Mouse (Mus musculus): ENCODE measurements at regions not wholly inside any gene's neighbourhood (a gene's known extent, or its start where the extent isn't known, plus 50 kb on each side); places are given as distances from the start of the nearest gene placed in this dataset.

DNA sequence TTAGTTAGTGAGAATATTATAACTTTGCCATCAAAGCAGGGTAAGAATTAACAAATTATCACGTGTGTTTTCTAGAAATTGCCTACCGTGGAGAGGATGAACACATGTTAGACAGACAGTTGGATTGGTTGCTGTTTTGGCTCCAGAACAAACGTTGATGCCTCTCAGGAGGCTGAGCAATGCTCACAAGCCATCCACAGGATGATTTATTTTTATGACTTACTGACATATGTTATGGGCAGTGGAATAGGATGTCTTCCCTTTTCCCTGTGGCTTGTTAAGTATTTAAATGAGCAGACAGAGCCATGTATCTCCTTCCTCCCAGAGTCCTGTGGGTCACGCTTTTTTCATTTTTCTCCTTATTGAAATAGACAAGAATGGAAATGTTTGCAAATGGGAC, 652.0 kb downstream of the Hace1 start:
- 0 out of 2 replicates have a peak, but pooled peaks cover 3% of the 10 kb centered on the region for H3K4me1 ChIP-seq
- H3K9me3 ChIP-seq (replicated peaks): no peaks in the 10 kb centered on the region
- no peaks in the 10 kb centered on the region for H3K36me3 ChIP-seq
- no peak overlapping the region for H3K27ac ChIP-seq
- no peaks in the 10 kb centered on the region for H3K27me3 ChIP-seq (ENCODE audit: low read depth, poor library complexity, severe bottlenecking)
- WGBS: 71% methylated on average over 4 of the region's 4 CpGs
- no peak overlapping the region for H3K4me3 ChIP-seq
- no peak for DNase-seq (ENCODE audit: low spot score)

DNA sequence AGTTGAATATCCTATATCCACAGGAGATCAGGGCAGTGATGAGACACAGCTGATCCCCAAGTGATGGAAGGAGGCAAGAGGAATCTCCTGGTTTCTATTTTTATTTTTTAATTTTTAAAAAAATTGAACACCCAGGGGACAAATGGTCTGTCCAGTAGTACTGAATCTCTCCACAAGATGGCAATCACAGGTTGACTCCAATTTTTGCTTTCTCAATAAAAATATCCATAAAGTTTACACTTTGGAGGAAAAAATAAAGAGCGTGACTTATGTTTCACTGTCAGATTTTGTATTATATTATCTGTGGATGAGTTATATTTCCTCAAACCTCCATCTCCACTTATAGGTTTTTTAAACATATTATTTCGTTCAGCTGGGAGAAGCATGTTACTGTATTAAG, 658.0 kb downstream of the Hace1 start:
- Histone ChIP-seq H3K4me3 (no peak overlapping the region), H3K27me3 (ENCODE audit: low read depth, poor library complexity, severe bottlenecking) (no peaks in the 10 kb centered on the region), H3K4me1 (0 out of 2 replicates have a peak, but pooled peaks cover 3% of the 10 kb centered on the region), H3K9me3 (replicated peaks) (no peaks in the 10 kb centered on the region), H3K27ac (no peak overlapping the region), H3K36me3 (no peaks in the 10 kb centered on the region)
- DNase-seq (ENCODE audit: low spot score): no peak
- WGBS: 74% methylated on average over 2 of the region's 2 CpGs

DNA sequence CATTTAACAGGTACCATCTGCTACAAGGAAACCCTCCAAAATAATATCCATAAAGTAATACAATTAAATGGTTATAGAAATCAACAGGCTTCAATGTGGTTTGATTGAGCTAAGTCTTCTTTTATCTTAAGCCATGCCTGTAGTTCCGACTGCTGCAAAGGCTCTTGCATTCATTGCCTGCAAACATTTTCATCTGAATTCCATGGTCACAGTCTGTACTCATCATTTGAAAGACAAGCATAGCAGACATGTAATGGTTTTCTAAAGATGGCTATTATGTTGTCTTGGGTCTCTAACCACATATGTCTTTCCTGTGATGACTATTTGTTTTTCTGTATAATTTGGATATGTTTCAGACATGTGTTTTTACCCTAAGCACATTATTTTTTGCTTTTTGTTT, 677.9 kb downstream of the Hace1 start:
- H3K9me3 ChIP-seq (replicated peaks): no peaks in the 10 kb centered on the region
- WGBS: 88% methylated on average over 1 of the region's 1 CpGs
- no peak for DNase-seq (ENCODE audit: low spot score)
- no peak overlapping the region for H3K4me3 ChIP-seq
- no peak overlapping the region for H3K27ac ChIP-seq
- no peaks in the 10 kb centered on the region for H3K36me3 ChIP-seq
- no peaks in the 10 kb centered on the region for H3K27me3 ChIP-seq (ENCODE audit: low read depth, poor library complexity, severe bottlenecking)
- H3K4me1 ChIP-seq: no peaks in the 10 kb centered on the region

DNA sequence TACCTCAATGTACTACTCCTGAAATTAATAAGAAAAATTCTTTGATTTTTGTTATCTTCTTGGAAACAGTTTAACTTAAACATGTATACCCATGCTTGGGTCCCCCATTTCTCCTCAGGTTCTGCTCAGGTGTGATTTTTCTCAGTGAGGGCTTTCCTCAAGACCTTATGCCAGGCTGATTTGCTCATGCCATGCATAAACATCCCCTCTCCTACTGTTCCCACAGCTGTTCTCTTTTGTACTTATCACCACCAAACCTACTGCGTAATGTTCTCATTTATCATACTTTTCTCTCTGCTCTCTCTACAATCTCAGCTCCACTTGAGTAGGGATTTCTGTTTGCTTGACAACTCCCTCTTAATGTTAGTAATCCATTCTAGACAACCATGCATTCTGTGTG, 692.1 kb downstream of the Hace1 start:
- Histone ChIP-seq H3K9me3 (replicated peaks) (no peaks in the 10 kb centered on the region), H3K27me3 (ENCODE audit: low read depth, poor library complexity, severe bottlenecking) (no peaks in the 10 kb centered on the region), H3K27ac (no peak overlapping the region), H3K4me1 (no peaks in the 10 kb centered on the region), H3K4me3 (no peak overlapping the region), H3K36me3 (no peaks in the 10 kb centered on the region)
- 86% methylated on average over 1 of the region's 1 CpGs for WGBS
- DNase-seq (ENCODE audit: low spot score): no peak

DNA sequence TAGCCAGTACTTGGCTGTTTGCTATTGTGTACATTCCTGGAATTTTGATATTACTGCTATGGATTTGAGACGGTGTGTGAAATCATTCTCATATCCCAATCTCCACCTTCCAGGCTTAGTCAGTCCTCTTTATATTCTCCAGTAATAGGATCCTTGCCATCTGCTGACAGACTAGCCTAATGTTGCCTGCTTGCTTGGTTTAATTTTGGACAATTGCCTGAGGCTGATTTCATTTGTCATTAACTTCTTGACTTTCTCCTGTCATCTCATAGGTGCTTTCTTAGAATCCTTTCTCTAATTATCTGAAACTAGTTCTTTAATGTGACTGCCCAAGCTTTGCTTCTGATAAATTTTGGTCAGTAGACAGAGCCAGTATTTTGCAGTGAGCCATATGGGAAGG, 696.2 kb downstream of the Hace1 start:
- DNase-seq (ENCODE audit: low spot score): no peak

DNA sequence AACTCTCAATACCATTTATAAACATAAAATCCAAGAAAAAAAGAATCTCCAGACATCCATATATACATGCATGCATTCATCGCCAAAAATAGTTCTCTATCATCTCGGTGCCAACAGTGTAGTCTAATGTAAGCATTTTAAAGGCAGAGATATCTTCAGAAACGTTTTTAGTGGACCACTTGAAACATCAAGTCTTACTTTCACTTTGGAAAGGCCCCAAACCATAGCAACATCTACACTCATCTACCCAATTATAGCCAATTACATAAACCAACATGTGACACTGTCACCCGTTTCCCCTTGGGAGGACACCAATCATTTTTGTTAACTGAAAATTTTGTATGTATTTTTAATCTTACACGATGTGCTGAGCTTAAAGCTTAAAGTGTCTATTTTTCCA, 716.7 kb downstream of the Hace1 start:
- no peaks in the 10 kb centered on the region for H3K9me3 ChIP-seq (replicated peaks)
- no peaks in the 10 kb centered on the region for H3K27me3 ChIP-seq (ENCODE audit: low read depth, poor library complexity, severe bottlenecking)
- DNase-seq (ENCODE audit: low spot score): no peak
- 77% methylated on average over 5 of the region's 5 CpGs for WGBS
- H3K27ac ChIP-seq: no peak overlapping the region
- no peak overlapping the region for H3K4me3 ChIP-seq
- no peaks in the 10 kb centered on the region for H3K4me1 ChIP-seq
- no peaks in the 10 kb centered on the region for H3K36me3 ChIP-seq

More for the DNA sequence above, 696.2 kb downstream of the Hace1 start:
- Histone ChIP-seq H3K4me1 (no peaks in the 10 kb centered on the region), H3K27me3 (ENCODE audit: low read depth, poor library complexity, severe bottlenecking) (no peaks in the 10 kb centered on the region), H3K36me3 (no peaks in the 10 kb centered on the region), H3K27ac (no peak overlapping the region), H3K4me3 (no peak overlapping the region), H3K9me3 (replicated peaks) (no peaks in the 10 kb centered on the region)
- WGBS: 84% methylated on average over 1 of the region's 1 CpGs

DNA sequence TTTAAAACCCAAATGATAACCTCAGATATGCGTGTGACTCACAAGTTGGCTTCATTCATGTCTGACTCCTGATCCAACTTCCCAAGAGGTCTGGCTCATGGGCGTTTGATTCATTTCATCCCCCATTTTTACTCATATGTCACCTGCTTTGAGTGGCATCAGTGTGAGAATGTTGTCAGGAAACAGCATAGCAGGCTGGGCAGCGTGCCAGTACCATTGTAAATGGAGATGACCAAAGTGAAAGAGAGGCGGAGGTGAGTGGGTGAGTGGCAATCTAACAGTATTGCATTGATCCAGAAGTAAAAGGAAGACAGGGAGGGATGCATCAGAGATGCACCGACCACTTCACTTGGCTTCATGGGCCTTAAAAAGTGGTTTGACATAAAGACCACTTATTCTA, 720.7 kb downstream of the Hace1 start:
- H3K4me3 ChIP-seq: no peak overlapping the region
- H3K36me3 ChIP-seq: no peaks in the 10 kb centered on the region
- no peaks in the 10 kb centered on the region for H3K9me3 ChIP-seq (replicated peaks)
- H3K4me1 ChIP-seq: no peaks in the 10 kb centered on the region
- H3K27me3 ChIP-seq (ENCODE audit: low read depth, poor library complexity, severe bottlenecking): no peaks in the 10 kb centered on the region
- DNase-seq (ENCODE audit: low spot score): no peak
- WGBS: 83% methylated on average over 5 of the region's 5 CpGs
- H3K27ac ChIP-seq: no peak overlapping the region

DNA sequence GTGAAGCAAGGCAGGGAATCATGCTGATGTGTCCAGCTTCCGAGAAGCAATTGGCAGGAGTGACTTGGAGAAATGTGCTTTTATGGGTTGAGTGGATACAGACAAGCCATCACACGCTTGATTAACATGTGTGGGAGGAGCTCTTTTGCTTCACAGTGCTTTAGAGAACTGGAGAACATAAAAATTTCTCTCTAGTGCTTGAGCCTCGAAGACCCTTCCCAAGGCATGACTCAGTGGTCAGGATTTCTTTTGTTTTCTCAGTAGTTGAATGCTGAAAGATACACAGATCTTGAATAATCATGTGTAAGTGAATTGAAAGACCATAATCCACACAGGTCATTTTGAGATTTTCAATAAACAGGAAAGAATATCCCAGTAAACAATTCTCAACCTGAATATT, 721.9 kb downstream of the Hace1 start:
- no peaks in the 10 kb centered on the region for H3K4me1 ChIP-seq
- H3K27ac ChIP-seq: no peak overlapping the region
- no peak for DNase-seq (ENCODE audit: low spot score)
- WGBS: 70% methylated on average over 3 of the region's 3 CpGs
- no peak overlapping the region for H3K4me3 ChIP-seq
- no peaks in the 10 kb centered on the region for H3K9me3 ChIP-seq (replicated peaks)
- H3K36me3 ChIP-seq: no peaks in the 10 kb centered on the region
- H3K27me3 ChIP-seq (ENCODE audit: low read depth, poor library complexity, severe bottlenecking): no peaks in the 10 kb centered on the region

DNA sequence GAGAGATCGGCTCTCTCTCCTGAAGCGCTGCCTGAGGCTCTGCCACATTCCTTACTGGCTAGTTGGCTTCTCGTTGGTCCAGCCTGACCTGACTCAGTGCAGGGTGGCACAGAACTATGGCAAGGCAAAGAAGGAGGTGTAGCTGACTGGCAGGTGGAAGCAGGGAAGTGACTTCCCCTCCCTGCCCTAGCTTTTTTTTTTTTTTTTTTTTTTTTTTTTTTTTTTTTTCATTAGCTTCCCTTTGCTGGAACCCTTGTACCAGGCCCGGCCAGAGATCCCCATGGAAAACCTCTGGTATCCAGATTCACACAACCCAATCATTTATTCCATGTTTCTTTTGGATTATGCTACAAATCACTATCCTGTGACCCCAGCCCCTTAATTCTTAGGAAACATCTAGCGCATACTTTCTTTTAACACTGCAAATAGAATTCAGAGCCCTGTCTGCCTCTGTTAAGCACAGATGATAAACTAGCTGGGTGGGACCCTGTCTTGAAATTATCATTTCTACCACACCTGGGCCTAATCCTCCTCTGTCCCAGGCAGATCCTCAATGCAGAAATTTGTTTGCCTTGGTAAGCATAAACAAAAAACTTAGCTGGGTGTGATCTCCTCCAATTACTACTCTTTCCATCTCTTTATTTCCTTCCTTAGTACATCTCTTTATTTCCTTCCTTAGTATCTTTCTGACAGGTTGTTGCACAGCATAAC, 742.9 kb downstream of the Hace1 start:
- 85% methylated on average over 5 of the region's 5 CpGs for WGBS
- DNase-seq (ENCODE audit: low spot score): no peak
- no peak overlapping the region for H3K27ac ChIP-seq
- no peaks in the 10 kb centered on the region for H3K36me3 ChIP-seq
- no peaks in the 10 kb centered on the region for H3K27me3 ChIP-seq (ENCODE audit: low read depth, poor library complexity, severe bottlenecking)
- no peak overlapping the region for H3K4me3 ChIP-seq
- no peaks in the 10 kb centered on the region for H3K4me1 ChIP-seq
- H3K9me3 ChIP-seq (replicated peaks): no peaks in the 10 kb centered on the region

DNA sequence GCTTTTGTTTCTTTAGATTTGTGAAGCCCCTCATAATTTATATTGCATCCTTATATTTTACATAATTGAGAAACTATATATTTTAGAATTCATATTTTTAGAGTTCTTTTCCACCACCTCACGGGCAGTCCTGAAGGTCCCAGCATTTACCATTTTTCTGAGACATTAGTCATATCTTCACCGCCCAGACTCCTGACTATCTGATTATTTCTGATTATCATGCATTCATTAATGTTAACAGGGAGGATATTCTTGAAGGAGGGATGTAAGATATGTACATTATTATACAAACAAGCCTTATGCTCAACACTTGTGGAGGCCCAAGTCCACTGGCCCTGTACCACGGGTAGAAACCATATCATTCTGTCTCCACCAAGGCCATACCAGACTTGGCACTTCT, 743.4 kb downstream of the Hace1 start:
- Histone ChIP-seq H3K36me3 (no peaks in the 10 kb centered on the region), H3K9me3 (replicated peaks) (no peaks in the 10 kb centered on the region), H3K27ac (no peak overlapping the region), H3K27me3 (ENCODE audit: low read depth, poor library complexity, severe bottlenecking) (no peaks in the 10 kb centered on the region), H3K4me1 (no peaks in the 10 kb centered on the region), H3K4me3 (no peak overlapping the region)
- DNase-seq (ENCODE audit: low spot score): no peak
- WGBS: 96% methylated on average over 3 of the region's 3 CpGs

DNA sequence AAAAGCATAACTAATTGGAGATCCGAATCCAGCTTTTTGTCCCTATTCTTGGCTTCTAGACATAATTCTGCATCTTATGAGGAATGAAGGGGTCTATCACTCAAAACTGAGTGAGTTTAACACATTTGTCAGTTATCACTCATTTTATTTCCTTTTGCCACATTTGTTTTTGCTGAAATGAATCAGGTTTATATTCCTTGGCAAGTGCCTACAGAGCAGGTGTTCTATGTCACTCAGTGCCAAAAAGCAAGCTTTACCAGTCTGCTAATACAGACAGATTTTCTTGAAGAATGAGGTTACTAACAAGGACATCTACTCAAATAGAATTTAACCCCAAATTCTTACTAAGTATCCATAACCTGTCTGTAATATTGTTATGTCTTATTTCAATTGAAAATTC, 751.4 kb downstream of the Hace1 start:
- H3K4me3 ChIP-seq: no peak overlapping the region
- 85% methylated on average over 1 of the region's 1 CpGs for WGBS
- no peaks in the 10 kb centered on the region for H3K9me3 ChIP-seq (replicated peaks)
- H3K27me3 ChIP-seq (ENCODE audit: low read depth, poor library complexity, severe bottlenecking): no peaks in the 10 kb centered on the region
- H3K27ac ChIP-seq: no peak overlapping the region
- H3K4me1 ChIP-seq: no peaks in the 10 kb centered on the region
- no peaks in the 10 kb centered on the region for H3K36me3 ChIP-seq
- DNase-seq (ENCODE audit: low spot score): no peak

DNA sequence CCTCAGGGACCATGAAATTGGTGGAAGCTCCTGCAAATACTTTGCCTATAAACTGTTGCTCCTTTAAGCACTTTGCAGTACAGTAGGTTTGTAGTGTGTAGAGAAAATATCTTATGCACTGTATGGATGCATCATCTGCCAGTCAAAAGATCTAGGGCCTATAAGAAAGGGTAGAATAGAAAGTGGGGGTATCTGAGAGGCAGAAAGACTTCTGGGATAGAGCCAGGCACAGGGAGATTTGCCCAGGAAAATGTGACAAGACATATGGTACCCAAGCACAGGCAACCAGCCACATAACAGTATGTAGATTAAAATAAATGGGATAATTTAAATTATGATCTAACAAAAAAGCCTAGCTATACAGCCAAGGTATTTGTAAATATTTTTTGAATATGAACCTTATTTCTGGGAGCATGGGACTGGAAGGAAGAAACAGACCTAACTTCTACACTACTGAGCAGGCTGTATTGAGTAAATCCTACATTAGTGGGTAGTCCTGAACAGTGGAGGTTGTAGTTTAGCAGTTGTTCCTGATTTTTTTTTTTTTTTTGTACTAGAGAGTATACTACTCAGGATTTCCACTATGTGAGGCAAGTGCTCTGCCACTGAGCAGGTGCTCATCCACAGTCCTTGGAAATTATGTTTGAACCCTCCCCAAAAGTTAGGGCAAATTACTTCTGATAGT, 754.1 kb downstream of the Hace1 start:
- no peaks in the 10 kb centered on the region for H3K9me3 ChIP-seq (replicated peaks)
- no peak for DNase-seq (ENCODE audit: low spot score)
- H3K36me3 ChIP-seq: no peaks in the 10 kb centered on the region
- H3K4me1 ChIP-seq: no peaks in the 10 kb centered on the region
- H3K27me3 ChIP-seq (ENCODE audit: low read depth, poor library complexity, severe bottlenecking): no peaks in the 10 kb centered on the region
- no peak overlapping the region for H3K4me3 ChIP-seq
- no peak overlapping the region for H3K27ac ChIP-seq

DNA sequence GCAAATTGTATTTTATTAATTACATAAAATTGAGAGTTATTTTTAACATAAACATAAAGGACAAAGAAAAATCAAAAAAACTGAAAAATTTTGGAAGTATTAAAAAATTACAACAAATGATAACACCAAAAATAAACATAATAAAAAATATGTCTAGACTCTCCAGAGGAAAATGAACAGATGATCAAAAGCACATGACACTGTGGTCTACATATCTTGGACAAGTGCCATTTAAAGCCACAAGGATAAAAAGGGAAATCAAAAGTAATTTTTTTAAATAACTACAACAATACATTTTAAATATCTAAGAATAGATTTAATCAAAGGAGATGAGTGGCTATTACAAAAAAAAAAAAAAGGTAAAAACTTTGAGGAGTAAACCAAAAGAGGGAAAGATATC, 755.6 kb downstream of the Hace1 start:
- no peak for DNase-seq (ENCODE audit: low spot score)

DNA sequence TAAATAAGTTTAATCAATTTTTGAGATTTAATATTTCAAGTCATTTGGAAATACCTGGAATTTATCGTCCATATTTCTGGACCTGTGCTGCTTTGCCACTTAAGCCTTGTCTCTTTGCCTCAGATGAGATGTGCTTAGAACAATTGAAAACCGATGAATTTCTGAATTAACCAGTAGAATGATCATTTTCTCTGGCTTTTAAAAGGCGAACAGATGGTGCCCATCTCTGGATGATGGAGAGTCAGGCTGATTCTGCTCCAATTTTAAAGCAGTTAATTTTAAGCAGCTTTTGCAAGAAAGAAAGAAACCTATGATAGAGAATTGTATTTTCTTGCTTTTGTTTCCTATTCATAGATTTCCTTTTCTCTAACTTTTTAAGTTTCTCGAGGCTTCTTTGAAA, 767.7 kb downstream of the Hace1 start:
- no peak for DNase-seq (ENCODE audit: low spot score)
- WGBS: 86% methylated on average over 4 of the region's 4 CpGs
- H3K27ac ChIP-seq: no peak overlapping the region
- H3K36me3 ChIP-seq: no peaks in the 10 kb centered on the region
- H3K27me3 ChIP-seq (ENCODE audit: low read depth, poor library complexity, severe bottlenecking): no peaks in the 10 kb centered on the region
- H3K9me3 ChIP-seq (replicated peaks): no peaks in the 10 kb centered on the region
- H3K4me1 ChIP-seq: no peaks in the 10 kb centered on the region
- no peak overlapping the region for H3K4me3 ChIP-seq

More for the DNA sequence above, 755.6 kb downstream of the Hace1 start:
- no peaks in the 10 kb centered on the region for H3K4me1 ChIP-seq
- H3K36me3 ChIP-seq: no peaks in the 10 kb centered on the region
- H3K27ac ChIP-seq: no peak overlapping the region
- H3K9me3 ChIP-seq (replicated peaks): no peaks in the 10 kb centered on the region
- H3K27me3 ChIP-seq (ENCODE audit: low read depth, poor library complexity, severe bottlenecking): no peaks in the 10 kb centered on the region
- H3K4me3 ChIP-seq: no peak overlapping the region
